Mouse (Mus musculus): ENCODE measurements at regions not wholly inside any gene's neighbourhood (a gene's known extent, or its start where the extent isn't known, plus 50 kb on each side); places are given as distances from the start of the nearest gene placed in this dataset.

DNA sequence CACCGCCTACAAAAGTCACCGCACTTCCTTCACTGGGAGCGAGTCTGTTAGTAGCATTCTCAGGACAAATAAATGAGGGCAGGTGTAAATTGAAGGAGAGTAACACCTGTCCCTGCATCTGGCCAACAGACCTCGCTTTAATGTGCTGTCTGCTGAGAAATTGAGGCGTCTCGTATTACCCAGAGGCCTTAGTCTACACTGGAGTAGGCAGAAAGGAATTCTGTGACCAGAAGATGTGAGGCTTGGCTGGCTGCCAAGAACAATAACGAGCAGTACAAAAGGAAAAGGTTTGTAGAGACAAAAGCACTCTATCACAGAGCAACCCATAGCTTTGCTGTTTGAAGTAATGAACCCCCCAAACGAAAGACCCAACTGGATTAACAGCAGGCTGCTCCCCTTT lies 488.4 kb upstream of the Gm9747 start:
- TF ChIP-seq POLR2A (IDR thresholded peaks at IDR 0.05; ENCODE audit: extremely low read depth, insufficient read depth, low read length) (no peak), CTCF (IDR thresholded peaks at IDR 0.05; ENCODE audit: extremely low read depth, insufficient read depth, low read length) (no peak)

All from cortical plate, adult 2 months (tissue).